Mouse (Mus musculus) MEL (cell line): ENCODE results near the gene Olfr718-ps1. TPM values are rescaled to one million over a fixed set of nuclear protein-coding genes. Genes with fewer than 3 reads are reported as not detected.

Experiments
- DNase-seq: peaks from one replicate; pipeline ENCODE4 v3.0.0; 2011; ENCODE audit warnings: low read depth, low spot score
- H3K27ac ChIP-seq: 2 replicates; pipeline ENCODE4 v1.5.1; 2012; ENCODE audit warnings: low read depth, mild to moderate bottlenecking, control low read depth, low read length, moderate library complexity; ENCODE audit not compliant: control insufficient read depth
- H3K27me3 ChIP-seq, 2 experiments: fragments of 150-350 bp in 1 of 2; sonication (generic) in 1 of 2; 2 replicates each; pipeline ENCODE4 v1.6.1; 2012; ENCODE audit warnings: low read length in 2 of 2, mild to moderate bottlenecking in 2 of 2, improper control_type of control experiment in 1 of 2, moderate library complexity in 1 of 2; ENCODE audit not compliant: insufficient read depth in 2 of 2, control insufficient read depth in 1 of 2
- H3K36me3 ChIP-seq, 2 experiments: 2 replicates each; pipeline ENCODE4 v1.6.1; 2012 to 2014; ENCODE audit warnings: low read length in 2 of 2, improper control_type of control experiment in 1 of 2, inconsistent platforms in 1 of 2, mild to moderate bottlenecking in 1 of 2; ENCODE audit not compliant: insufficient read depth in 2 of 2, control insufficient read depth in 1 of 2
- H3K4me1 ChIP-seq, 2 experiments: fragments of 150-350 bp in 1 of 2; sonication (generic) in 1 of 2; 2 replicates each; pipeline ENCODE4 v1.6.1; 2012; ENCODE audit warnings: low read length in 2 of 2, improper control_type of control experiment in 1 of 2, mild to moderate bottlenecking in 1 of 2; ENCODE audit not compliant: insufficient read depth in 2 of 2, control insufficient read depth in 1 of 2
- H3K4me3 ChIP-seq, 2 experiments: fragments of 150-350 bp in 1 of 2; sonication (generic) in 1 of 2; 2 replicates each; pipeline ENCODE4 v1.5.1; 2012; ENCODE audit warnings: low read depth in 2 of 2, low read length in 2 of 2, mild to moderate bottlenecking in 2 of 2, moderate library complexity in 2 of 2, control low read depth in 1 of 2, improper control_type of control experiment in 1 of 2; ENCODE audit not compliant: control insufficient read depth in 1 of 2, insufficient read depth in 1 of 2
- H3K79me2 ChIP-seq: 2 replicates; pipeline ENCODE4 v1.6.1; 2012; ENCODE audit warnings: mild to moderate bottlenecking, low read length, moderate library complexity; ENCODE audit not compliant: control insufficient read depth, poor library complexity, insufficient read depth
- H3K9ac ChIP-seq: 2 replicates; pipeline ENCODE4 v1.6.1; 2012; ENCODE audit warnings: low read depth, mild to moderate bottlenecking, control low read depth, low read length, moderate library complexity; ENCODE audit not compliant: control insufficient read depth, poor library complexity, severe bottlenecking
- H3K9me3 ChIP-seq: fragments of 150-350 bp; sonication (generic); replicated peaks from 2 replicates; pipeline ENCODE4 v1.6.1; 2012; ENCODE audit warnings: mild to moderate bottlenecking, low read length, improper control_type of control experiment, moderate library complexity; ENCODE audit not compliant: insufficient read depth
- BHLHE40 ChIP-seq: IDR thresholded peaks from 2 replicates; pipeline ENCODE4 v1.6.1; 2012; ENCODE audit warnings: low read depth, mild to moderate bottlenecking, inconsistent platforms, low read length, improper control_type of control experiment, borderline replicate concordance
- CHD1 ChIP-seq: IDR thresholded peaks from 2 replicates; pipeline ENCODE4 v1.6.1; 2012; ENCODE audit warnings: low read depth, mild to moderate bottlenecking, inconsistent platforms, low read length, improper control_type of control experiment
- CHD2 ChIP-seq: IDR thresholded peaks from 2 replicates; pipeline ENCODE4 v1.6.1; 2011; ENCODE audit warnings: low read length, improper control_type of control experiment
- CTCF ChIP-seq, 3 experiments: IDR thresholded peaks in 2 of 3; conservative IDR thresholded peaks in 1 of 3; 2 replicates each; pipeline ENCODE4 v1.5.1; 2011 to 2012; ENCODE audit warnings: low read length in 3 of 3, low read depth in 2 of 3, mild to moderate bottlenecking in 2 of 3, improper control_type of control experiment in 1 of 3, inconsistent platforms in 1 of 3, mixed read lengths in 1 of 3, moderate library complexity in 1 of 3; ENCODE audit not compliant: control insufficient read depth in 1 of 3, insufficient read depth in 1 of 3, poor library complexity in 1 of 3, severe bottlenecking in 1 of 3
- E2F4 ChIP-seq: IDR thresholded peaks from 2 replicates; pipeline ENCODE4 v1.6.1; 2011; ENCODE audit warnings: low read depth, low read length, improper control_type of control experiment, borderline replicate concordance
- EP300 ChIP-seq, 2 experiments: IDR thresholded peaks; 2 replicates each; pipeline ENCODE4 v1.6.1; 2011; ENCODE audit warnings: improper control_type of control experiment in 2 of 2, low read length in 2 of 2, low read depth in 1 of 2, mild to moderate bottlenecking in 1 of 2
- GABPA ChIP-seq: IDR thresholded peaks from 2 replicates; pipeline ENCODE4 v1.6.1; 2012; ENCODE audit warnings: low read depth, mild to moderate bottlenecking, inconsistent platforms, low read length, improper control_type of control experiment, moderate library complexity
- GATA1 ChIP-seq: IDR thresholded peaks from 2 replicates; pipeline ENCODE4 v1.6.1; 2011; ENCODE audit warnings: low read depth, low read length, improper control_type of control experiment
- HCFC1 ChIP-seq: IDR thresholded peaks from 2 replicates; pipeline ENCODE4 v1.6.1; 2012; ENCODE audit warnings: low read depth, mild to moderate bottlenecking, inconsistent platforms, low read length, improper control_type of control experiment, moderate library complexity
- JUND ChIP-seq: IDR thresholded peaks from 2 replicates; pipeline ENCODE4 v1.6.1; 2011; ENCODE audit warnings: low read depth, mild to moderate bottlenecking, improper control_type of control experiment, low read length
- KAT2A ChIP-seq: conservative IDR thresholded peaks from 2 replicates; pipeline ENCODE4 v1.6.1; 2012; ENCODE audit warnings: low read depth, low read length, improper control_type of control experiment, inconsistent platforms
- MAZ ChIP-seq: IDR thresholded peaks from 2 replicates; pipeline ENCODE4 v1.6.1; 2012; ENCODE audit warnings: low read depth, mild to moderate bottlenecking, inconsistent platforms, low read length, improper control_type of control experiment
- MEF2A ChIP-seq: IDR thresholded peaks from 2 replicates; pipeline ENCODE4 v1.6.1; 2014; ENCODE audit warnings: low read depth, mild to moderate bottlenecking, inconsistent platforms, low read length, improper control_type of control experiment; ENCODE audit not compliant: poor library complexity, insufficient replicate concordance, severe bottlenecking; ENCODE audit errors: extremely low read depth
- MXI1 ChIP-seq: IDR thresholded peaks from 2 replicates; pipeline ENCODE4 v1.6.1; 2011; ENCODE audit warnings: mild to moderate bottlenecking, low read depth, low read length, improper control_type of control experiment
- MYB ChIP-seq: IDR thresholded peaks from 2 replicates; pipeline ENCODE4 v1.6.1; 2011; ENCODE audit warnings: mild to moderate bottlenecking, low read depth, low read length, improper control_type of control experiment
- NELFE ChIP-seq: IDR thresholded peaks from 2 replicates; pipeline ENCODE4 v1.6.1; 2011; ENCODE audit warnings: low read depth, low read length, improper control_type of control experiment
- NRF1 ChIP-seq: IDR thresholded peaks from 2 replicates; pipeline ENCODE4 v1.6.1; 2014; ENCODE audit warnings: low read depth, mild to moderate bottlenecking, inconsistent platforms, low read length, improper control_type of control experiment, moderate library complexity; ENCODE audit not compliant: poor library complexity, insufficient read depth, severe bottlenecking
- POLR2A ChIP-seq, 2 experiments: IDR thresholded peaks; 2 replicates each; pipeline ENCODE4 v1.6.1; 2011 to 2012; ENCODE audit warnings: low read length in 2 of 2, mild to moderate bottlenecking in 2 of 2, control low read depth in 1 of 2, improper control_type of control experiment in 1 of 2, low read depth in 1 of 2, moderate library complexity in 1 of 2; ENCODE audit not compliant: control insufficient read depth in 1 of 2, insufficient read depth in 1 of 2, poor library complexity in 1 of 2
- POLR2AphosphoS2 ChIP-seq: IDR thresholded peaks from 2 replicates; pipeline ENCODE4 v1.6.1; 2011; ENCODE audit warnings: low read length, improper control_type of control experiment
- POLR2AphosphoS5 ChIP-seq: IDR thresholded peaks from 2 replicates; pipeline ENCODE4 v1.6.1; 2012; ENCODE audit warnings: low read depth, borderline replicate concordance, mild to moderate bottlenecking, inconsistent platforms, low read length, moderate library complexity, mixed read lengths
- RAD21 ChIP-seq: IDR thresholded peaks from 2 replicates; pipeline ENCODE4 v1.6.1; 2011; ENCODE audit warnings: mild to moderate bottlenecking, low read depth, low read length, improper control_type of control experiment
- RCOR1 ChIP-seq: IDR thresholded peaks from 2 replicates; pipeline ENCODE4 v1.6.1; 2012; ENCODE audit warnings: low read depth, mild to moderate bottlenecking, inconsistent platforms, low read length, improper control_type of control experiment
- SIN3A ChIP-seq: IDR thresholded peaks from 2 replicates; pipeline ENCODE4 v1.6.1; 2012; ENCODE audit warnings: low read length, improper control_type of control experiment, inconsistent platforms
- SMC3 ChIP-seq: IDR thresholded peaks from 2 replicates; pipeline ENCODE4 v1.6.1; 2011; ENCODE audit warnings: low read depth, low read length, improper control_type of control experiment
- TAL1 ChIP-seq: IDR thresholded peaks from 2 replicates; pipeline ENCODE4 v1.6.1; 2012; ENCODE audit warnings: mild to moderate bottlenecking, inconsistent platforms, low read length, moderate library complexity, mixed read lengths
- TBP ChIP-seq: IDR thresholded peaks from 2 replicates; pipeline ENCODE4 v1.8.0; 2011; ENCODE audit warnings: low read depth, low read length, improper control_type of control experiment
- TCF12 ChIP-seq: IDR thresholded peaks from 2 replicates; pipeline ENCODE4 v1.6.1; 2014; ENCODE audit warnings: low read depth, mild to moderate bottlenecking, inconsistent platforms, low read length, improper control_type of control experiment, moderate library complexity
- UBTF ChIP-seq: IDR thresholded peaks from 2 replicates; pipeline ENCODE4 v1.6.1; 2012; ENCODE audit warnings: low read depth, mild to moderate bottlenecking, inconsistent platforms, low read length, improper control_type of control experiment, moderate library complexity, borderline replicate concordance; ENCODE audit not compliant: insufficient read depth
- ZKSCAN1 ChIP-seq: IDR thresholded peaks from 2 replicates; pipeline ENCODE4 v1.6.1; 2012; ENCODE audit warnings: low read depth, mild to moderate bottlenecking, inconsistent platforms, low read length, improper control_type of control experiment, moderate library complexity
- ZMIZ1 ChIP-seq: IDR thresholded peaks from 2 replicates; pipeline ENCODE4 v1.6.1; 2012; ENCODE audit warnings: low read depth, mild to moderate bottlenecking, inconsistent platforms, low read length, improper control_type of control experiment, moderate library complexity
- polyA plus RNA-seq, 2 experiments: library from polyadenylated mRNA; stranded (reverse) in 1 of 2; unstranded in 1 of 2; fragments of >175 nt in 1 of 2; fragments of >200 nt in 1 of 2; gene quantifications; 2 replicates each; pipeline versions ENCODE4 v1.2.1 to v1.2.4; 2012; ENCODE audit warnings: low replicate concordance in 2 of 2, low read depth in 1 of 2; ENCODE audit not compliant: insufficient read length in 2 of 2, insufficient read depth in 1 of 2, missing spikeins in 1 of 2
- total RNA-seq: library from RNA; depleted of rRNA; stranded (reverse); fragments of 300-350 nt; gene quantifications from 2 replicates; pipeline ENCODE4 v1.2.3, GENCODE M21; 2012

The Olfr718-ps1 gene
- total and polyA plus RNA-seq, 3 experiments: 0.01 TPM; not detected in 2

DNA sequence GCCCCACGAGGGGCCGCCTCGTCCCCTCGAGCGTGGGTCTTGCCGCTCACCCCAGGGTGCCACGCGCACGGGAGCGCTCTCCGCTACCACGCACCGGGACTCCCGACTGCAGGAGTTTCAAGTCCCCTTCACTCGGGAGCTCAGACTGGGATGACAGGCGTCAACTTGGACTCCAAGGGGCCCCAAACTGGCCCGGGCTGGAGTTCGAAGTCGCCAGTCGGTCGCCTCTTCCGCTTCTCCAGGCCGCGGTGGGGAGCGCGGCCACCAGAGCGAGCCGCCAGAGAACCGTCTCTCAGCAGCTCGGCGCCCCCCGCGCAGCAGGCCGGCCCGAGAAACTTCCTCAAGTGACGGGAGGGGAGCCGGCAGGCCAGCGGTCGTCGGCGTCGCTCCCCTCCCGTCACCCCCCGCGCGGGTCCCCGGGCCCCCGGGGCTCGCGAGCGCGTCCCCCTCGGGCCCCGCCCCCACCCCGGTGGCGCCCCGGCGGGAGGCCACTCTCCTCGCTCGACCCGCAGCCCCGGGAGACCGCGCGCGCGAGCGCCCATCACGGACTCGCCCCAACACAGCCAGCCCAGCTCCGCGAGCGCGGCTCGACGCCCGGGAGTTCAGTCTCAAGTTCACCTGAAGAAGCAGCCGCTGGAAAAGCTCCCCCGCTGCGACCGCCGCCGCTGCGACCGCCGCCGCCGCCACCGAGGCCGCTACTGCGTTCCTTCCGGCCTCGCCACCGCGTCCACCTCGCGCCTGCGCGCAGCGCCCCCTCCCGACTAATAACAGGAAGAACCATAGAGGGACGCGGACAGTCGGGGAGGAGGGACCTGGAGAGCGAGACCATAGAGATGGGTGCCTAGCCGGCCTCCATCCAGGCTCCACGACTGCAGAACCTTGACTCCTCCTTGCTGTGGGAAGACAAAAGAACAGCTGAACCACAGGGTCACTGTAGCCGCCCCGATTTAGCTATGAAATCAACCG, 34.8 kb downstream of the Olfr718-ps1 start, which contains the start of gene Rnf216 (continued):
- TF ChIP-seq UBTF: no peak
- no peak for TF ChIP-seq MAZ
- TF ChIP-seq ZKSCAN1: no peak
- peak; percentile 82 to 97 for TF ChIP-seq POLR2A (IDR thresholded peaks at IDR 0.05; ENCODE audit: control insufficient read depth in 1 of 2, insufficient read depth in 1 of 2, low read depth in 1 of 2, low read length in 2 of 2, poor library complexity in 1 of 2)
- TF ChIP-seq TAL1: no peak
- TF ChIP-seq NRF1: peak; percentile 90
- TF ChIP-seq GATA1: no peak
- peak; percentile 90 for TF ChIP-seq NELFE
- TF ChIP-seq CTCF (IDR thresholded peaks at IDR 0.05 in 2 of 3, conservative IDR thresholded peaks at IDR 0.05 in 1 of 3; ENCODE audit: control insufficient read depth in 1 of 3, insufficient read depth in 1 of 3, low read depth in 2 of 3, low read length in 3 of 3, poor library complexity in 1 of 3, severe bottlenecking in 1 of 3): peak; percentile 58 to 85 (median 71)
- peak; percentile 74 for TF ChIP-seq TCF12
- TF ChIP-seq SIN3A: peak; percentile 83
- TF ChIP-seq SMC3: peak; percentile 54
- no peak; the same call in 1 of the 2 replicates for TF ChIP-seq KAT2A

- no peaks in the 10 kb centered on the region for H3K27me3 ChIP-seq
- H3K4me1 ChIP-seq: peaks cover 22 to 40% of the 10 kb centered on the region in 2 experiments
- peak overlapping the region; percentile 3 for H3K27ac ChIP-seq
- H3K36me3 ChIP-seq: peaks cover 0 to 48% of the 10 kb centered on the region in 2 experiments; a peak in 2 of 4 replicates
- H3K79me2 ChIP-seq: peaks cover 67% of the 10 kb centered on the region
- no peak overlapping the region for H3K9ac ChIP-seq
- DNase-seq: peak; percentile 77
- H3K9me3 ChIP-seq: no peaks in the 10 kb centered on the region
- H3K4me3 ChIP-seq: peak overlapping the region; percentile 14 to 35; a peak in 2 of 4 replicates
- TF ChIP-seq E2F4: no peak
- TF ChIP-seq RAD21: no peak
- peak; percentile 73 for TF ChIP-seq RCOR1
- TF ChIP-seq CTCF (IDR thresholded peaks at IDR 0.05 in 2 of 3, conservative IDR thresholded peaks at IDR 0.05 in 1 of 3; ENCODE audit: control insufficient read depth in 1 of 3, insufficient read depth in 1 of 3, low read depth in 2 of 3, low read length in 3 of 3, poor library complexity in 1 of 3, severe bottlenecking in 1 of 3): no peak
- TF ChIP-seq JUND: no peak
- 0 out of 2 replicates have a peak, but pooled peaks have one; percentile 10 for TF ChIP-seq KAT2A
- TF ChIP-seq ZMIZ1: no peak
- TF ChIP-seq POLR2AphosphoS5: no peak
- TF ChIP-seq EP300 (IDR thresholded peaks at IDR 0.05; ENCODE audit: low read depth in 1 of 2, low read length in 2 of 2): peak; percentile 67 to 83
- no peak for TF ChIP-seq NELFE
- peak; percentile 72 for TF ChIP-seq TCF12
- no peak for TF ChIP-seq CHD1
- peak; percentile 15; the same call in 1 of the 2 replicates for TF ChIP-seq POLR2AphosphoS2
- TF ChIP-seq BHLHE40: no peak
- no peak for TF ChIP-seq CHD2
- peak; percentile 52; the same call in 1 of the 2 replicates for TF ChIP-seq MYB
- no peak for TF ChIP-seq MEF2A
- TF ChIP-seq GATA1: peak; percentile 69; the same call in 1 of the 2 replicates
- no peak for TF ChIP-seq GABPA
- no peak for TF ChIP-seq UBTF
- no peak for TF ChIP-seq TBP
- peak; percentile 42; the same call in 1 of the 2 replicates for TF ChIP-seq TAL1
- no peak for TF ChIP-seq POLR2A (IDR thresholded peaks at IDR 0.05; ENCODE audit: control insufficient read depth in 1 of 2, insufficient read depth in 1 of 2, low read depth in 1 of 2, low read length in 2 of 2, poor library complexity in 1 of 2)
- TF ChIP-seq MXI1: peak; percentile 97
- no peak for TF ChIP-seq MAZ
- TF ChIP-seq ZKSCAN1: no peak
- peak; percentile 38; the same call in 1 of the 2 replicates for TF ChIP-seq HCFC1
- peak; percentile 98 for TF ChIP-seq SIN3A
Observed at GRCm38 (mm10) chr5:143106842-143107241, 40.5 kb downstream of the Olfr718-ps1 start.
